ENCODE assay signal across 8 mouse cellular contexts in genomic region chr3:103801631-103802531, GRCm38 (mm10). TPM values are rescaled to one million over a fixed set of nuclear protein-coding genes. Genes with fewer than 3 reads are reported as not detected.
DNase-seq lines count a peak whose midpoint lies in the region; ATAC-seq and TF ChIP-seq lines count a peak whose summit lies in the region.

No protein-coding gene starts in this region.

- H3K4me1 ChIP-seq in hindbrain, embryonic 15.5 days (replicated peaks): no peaks in the 10 kb centered on the region
- peaks cover 13% of the 10 kb centered on the region for H3K4me1 ChIP-seq in lung, postnatal 0 days (ENCODE audit: insufficient read depth, low read depth, low read length)

- no peaks in the 10 kb centered on the region for H3K9me3 ChIP-seq in hindbrain, embryonic 15.5 days
- no peaks in the 10 kb centered on the region for H3K9me3 ChIP-seq in lung, postnatal 0 days (ENCODE audit: low read length)

- H3K36me3 ChIP-seq in hindbrain, embryonic 15.5 days: peaks cover 32% of the 10 kb centered on the region
- H3K36me3 ChIP-seq in lung, postnatal 0 days (ENCODE audit: insufficient read depth, low read length): no peaks in the 10 kb centered on the region

- whole genome bisulfite sequencing in hindbrain, embryonic 15.5 days: 75% methylated on average over 10 of the region's 10 CpGs
- 7% methylated on average over 10 of the region's 10 CpGs for WGBS in lung, postnatal 0 days

- H3K27ac ChIP-seq in hindbrain, embryonic 15.5 days (replicated peaks): peak overlapping the region; percentile 38
- H3K27ac ChIP-seq in lung, postnatal 0 days (ENCODE audit: low read length): peak overlapping the region; percentile 90

- 0 out of 2 replicates have a peak, but pooled peaks have one; percentile 48 for ATAC-seq in hindbrain, embryonic 15.5 days (ENCODE audit: low FRiP score, low read depth)
- peak; percentile 96 for ATAC-seq in lung, postnatal 0 days

- TF ChIP-seq CTCF in brain, embryonic 14.5 days (IDR thresholded peaks at IDR 0.05; ENCODE audit: borderline replicate concordance, extremely low read depth, insufficient read depth, insufficient read length): no peak
- no peak for TF ChIP-seq CTCF in lung, postnatal 0 days (IDR thresholded peaks at IDR 0.05)

- no peak overlapping the region for H3K4me2 ChIP-seq in hindbrain, embryonic 15.5 days
- H3K4me2 ChIP-seq in lung, postnatal 0 days (replicated peaks; ENCODE audit: low read depth, low read length): peak overlapping the region; percentile 33

- no peak for TF ChIP-seq POLR2A in brain, embryonic 14.5 days (IDR thresholded peaks at IDR 0.05; ENCODE audit: borderline replicate concordance, extremely low read depth, insufficient read depth, insufficient read length, poor library complexity, severe bottlenecking)

- DNase-seq in MEL-GATA-1-ER (ENCODE audit: extremely low read depth, low read depth): peak; percentile 98
- peak; percentile 7 for DNase-seq in brain, embryonic 14.5 days (ENCODE audit: low read depth)
- peak; percentile 39 to 51 for DNase-seq in frontal cortex, postnatal 36 days (ENCODE audit: low spot score in 2 of 2)
- peak; percentile 46 to 81 for DNase-seq in layer of hippocampus, postnatal 14 days (ENCODE audit: low spot score in 2 of 2)
- DNase-seq in lung, postnatal 0 days (ENCODE audit: low spot score): peak; percentile 99
- peak; percentile 64 to 76 for DNase-seq in spleen, postnatal 10 days (ENCODE audit: low spot score in 2 of 2)
- no peak for DNase-seq in retina, postnatal 1 day

- H3K4me3 ChIP-seq in hindbrain, embryonic 15.5 days: no peak overlapping the region
- H3K4me3 ChIP-seq in lung, postnatal 0 days (ENCODE audit: low read depth, low read length): no peak overlapping the region; the same call in 1 of the 2 replicates

- peak; percentile 81 for TF ChIP-seq EP300 in lung, postnatal 0 days (IDR thresholded peaks at IDR 0.05)

- no peak overlapping the region for H3K9ac ChIP-seq in hindbrain, embryonic 15.5 days
- H3K9ac ChIP-seq in lung, postnatal 0 days (replicated peaks; ENCODE audit: low read depth): no peak overlapping the region

- H3K27me3 ChIP-seq in hindbrain, embryonic 15.5 days: no peaks in the 10 kb centered on the region
- H3K27me3 ChIP-seq in lung, postnatal 0 days (replicated peaks; ENCODE audit: insufficient read depth, low read length): no peaks in the 10 kb centered on the region

RNA-seq across cellular contexts. Expression of gene Dclre1b, which starts 7.4 kb away (rescaled TPM):
- 12.5 and 14.4 TPM in 2 replicates for polyA plus RNA-seq in brain, embryonic 14.5 days (2012; rRNA removed)
- polyA plus RNA-seq in hindbrain, embryonic 15.5 days (2015; fragmentation: Nextera tagmentation; extraction: Ambion mirVana): 20.8 and 23.8 TPM in 2 replicates
- 1 to 10 TPM; 8.9 to 9.1 TPM for total RNA-seq in layer of hippocampus, postnatal 14 days (2021)
- 15.6 and 18.0 TPM in 2 replicates for polyA plus RNA-seq in lung, postnatal 0 days (2015; fragmentation: Nextera tagmentation; extraction: Ambion mirVana)

RNA-seq across cellular contexts. Expression of gene Ap4b1, which starts 7.4 kb away (rescaled TPM):
- 20.8 and 25.0 TPM in 2 replicates for polyA plus RNA-seq in brain, embryonic 14.5 days (2012; rRNA removed)
- polyA plus RNA-seq in hindbrain, embryonic 15.5 days (2015; fragmentation: Nextera tagmentation; extraction: Ambion mirVana): 20.5 and 21.8 TPM in 2 replicates
- total RNA-seq in layer of hippocampus, postnatal 14 days (2021): 10 to 100 TPM; 13.0 to 16.2 TPM
- 15.1 and 16.3 TPM in 2 replicates for polyA plus RNA-seq in lung, postnatal 0 days (2015; fragmentation: Nextera tagmentation; extraction: Ambion mirVana)

RNA-seq across cellular contexts. Expression of gene Gm43064, which starts 7.5 kb away (rescaled TPM):
- polyA plus RNA-seq in brain, embryonic 14.5 days (2012; rRNA removed): 0.53 and 0.66 TPM in 2 replicates
- polyA plus RNA-seq in hindbrain, embryonic 15.5 days (2015; fragmentation: Nextera tagmentation; extraction: Ambion mirVana): 0.41 and 0.52 TPM in 2 replicates
- under 1 TPM; 0.30 to 0.45 TPM for total RNA-seq in layer of hippocampus, postnatal 14 days (2021)
- polyA plus RNA-seq in lung, postnatal 0 days (2015; fragmentation: Nextera tagmentation; extraction: Ambion mirVana): 0.31 TPM in 1 of 2 replicates, not detected in the other

RNA-seq across cellular contexts. Expression of gene Hipk1, which starts 10.5 kb away (rescaled TPM):
- 28.5 and 45.8 TPM in 2 replicates for polyA plus RNA-seq in brain, embryonic 14.5 days (2012; rRNA removed)
- 11.5 TPM in 2 replicates for polyA plus RNA-seq in hindbrain, embryonic 15.5 days (2015; fragmentation: Nextera tagmentation; extraction: Ambion mirVana)
- total RNA-seq in layer of hippocampus, postnatal 14 days (2021): 10 to 100 TPM; 91.2 to 91.3 TPM
- 13.8 and 14.1 TPM in 2 replicates for polyA plus RNA-seq in lung, postnatal 0 days (2015; fragmentation: Nextera tagmentation; extraction: Ambion mirVana)

RNA-seq across cellular contexts. Expression of gene Bcl2l15, which starts 30.5 kb away (rescaled TPM):
- polyA plus RNA-seq in brain, embryonic 14.5 days (2012; rRNA removed): 1.4 and 1.6 TPM in 2 replicates
- 0.36 and 0.55 TPM in 2 replicates for polyA plus RNA-seq in hindbrain, embryonic 15.5 days (2015; fragmentation: Nextera tagmentation; extraction: Ambion mirVana)
- total RNA-seq in layer of hippocampus, postnatal 14 days (2021): 1 to 10 TPM in 1 of 2 experiments, under 1 TPM in 1; 0.88 to 1.2 TPM
- 0.31 and 0.88 TPM in 2 replicates for polyA plus RNA-seq in lung, postnatal 0 days (2015; fragmentation: Nextera tagmentation; extraction: Ambion mirVana)
